In genomic region chr1:88742372-88742771, GRCm38 (mm10) we compare ENCODE assay signal across 8 mouse cellular contexts. TPM values are rescaled to one million over a fixed set of nuclear protein-coding genes. Genes with fewer than 3 reads are reported as not detected.
DNase-seq lines count a peak whose midpoint lies in the region; ATAC-seq and TF ChIP-seq lines count a peak whose summit lies in the region.

No protein-coding gene starts in this region.

- DNase-seq in gastrocnemius, adult 2 months, result no peak
- no peak for DNase-seq in gastrocnemius, postnatal 36 days
- peak in 1 of 2 experiments; percentile 19 for DNase-seq in spleen, adult 2 months (ENCODE audit: low read depth in 1 of 2, low spot score in 2 of 2)
- DNase-seq in spleen, adult 12 weeks (ENCODE audit: low spot score), result no peak
- DNase-seq in cerebellum, adult 9-11 months, result peak; percentile 47
- peak; percentile 65 for DNase-seq in kidney, postnatal 10 days
- no peak for DNase-seq in MN1 (ENCODE audit: low spot score)

- no peaks in the 10 kb centered on the region for H3K4me1 ChIP-seq in spleen, adult 2 months (ENCODE audit: control insufficient read depth, insufficient read depth, insufficient read length)

- H3K4me3 ChIP-seq in gastrocnemius, adult 2 months, result no peak overlapping the region
- H3K4me3 ChIP-seq in spleen, adult 2 months (ENCODE audit: extremely low read depth, insufficient read depth, insufficient read length), result no peak overlapping the region

- intact Hi-C loops in gastrocnemius, adult 2 months (cut with DNase I), result loop anchor here (10.0 kb wide), 1 partner anchor 782 kb away; no protein-coding TSS in a partner anchor
- intact Hi-C loops in gastrocnemius, postnatal 36 days (cut with DNase I), result loop anchor here (10.0 kb wide), 1 partner anchor 782 kb away; no protein-coding TSS in a partner anchor

- H3K27ac ChIP-seq in gastrocnemius, adult 2 months, result no peak overlapping the region
- H3K27ac ChIP-seq in spleen, adult 2 months (ENCODE audit: insufficient read depth, low read length), result no peak overlapping the region

- peak; percentile 82 for TF ChIP-seq CTCF in gastrocnemius, adult 2 months (IDR thresholded peaks at IDR 0.05)
- peak; percentile 48; the same call in 1 of the 2 replicates for TF ChIP-seq CTCF in spleen, adult 2 months (IDR thresholded peaks at IDR 0.05; ENCODE audit: extremely low read depth, insufficient read depth, insufficient read length, insufficient replicate concordance)

- 46% methylated on average over 7 of the region's 7 CpGs for WGBS in spleen, adult 2 months

- H3K36me3 ChIP-seq in spleen, adult 2 months (ENCODE audit: control insufficient read depth, insufficient read depth, low read length), result no peaks in the 10 kb centered on the region

- peak; percentile 56 for ATAC-seq in megakaryocyte, adult 5-6 weeks (ENCODE audit: poor library complexity, severe bottlenecking)

- no peaks in the 10 kb centered on the region for H3K27me3 ChIP-seq in spleen, adult 2 months (ENCODE audit: control insufficient read depth, insufficient read depth, low read length)

- TF ChIP-seq POLR2A in spleen, adult 2 months (IDR thresholded peaks at IDR 0.05; ENCODE audit: low read depth, low read length), result no peak

RNA-seq across cellular contexts. Expression of gene Arl4c, which starts 40.4 kb away (rescaled TPM):
- total RNA-seq in gastrocnemius, adult 2 months (2021), result under 1 TPM; 0.48 to 0.56 TPM
- 1 to 10 TPM in 1 of 2 experiments, under 1 TPM in 1; 0.96 to 1.2 TPM for total RNA-seq in gastrocnemius, postnatal 36 days (2021)
- 31.0 and 46.1 TPM in 2 replicates for polyA plus RNA-seq in spleen, adult 2 months (2012; rRNA removed)
- 25.3 and 27.4 TPM in 2 replicates for total RNA-seq in megakaryocyte, adult 5-6 weeks (2015)
- 36.0 and 39.1 TPM in 2 replicates for total RNA-seq in megakaryocyte, adult 5-6 weeks (2017)

Comparison
In these comparisons a context has a peak if more than half of its experiments do, and no peak if none do; other contexts are left out.
1. DNase-seq: peak in cerebellum, adult 9-11 months (single experiment) and kidney, postnatal 10 days (single experiment); none in gastrocnemius, adult 2 months (single experiment), gastrocnemius, postnatal 36 days (0 of 2), spleen, adult 12 weeks (single experiment) and MN1 (single experiment).
2. RNA of gene Arl4c, which starts 40.4 kb away (total RNA-seq): 25.3 to 39.1 TPM in megakaryocyte, adult 5-6 weeks; 0.96 to 1.2 TPM in gastrocnemius, postnatal 36 days and 0.48 to 0.56 TPM in gastrocnemius, adult 2 months; every median in the first group is over 10 times any median in the second.